Mouse (Mus musculus): ENCODE data around the gene Cacna1i.

The Cacna1i gene

GRCm38 (mm10) chr15:80401387-80401898, 114.4 kb downstream of the Cacna1i start:
- DNase-seq (ENCODE audit: low read depth, low spot score), result peak; percentile 55

- DNase-seq (ENCODE audit: low read depth, low spot score), result no peak
Observed at GRCm38 (mm10) chr15:80401980-80402379, 114.9 kb downstream of the Cacna1i start.

- DNase-seq (ENCODE audit: low read depth, low spot score), result no peak
Observed at GRCm38 (mm10) chr15:80407873-80408272, 120.8 kb downstream of the Cacna1i start.

GRCm38 (mm10) chr15:80410661-80411060, 123.6 kb downstream of the Cacna1i start:
- no peak for DNase-seq (ENCODE audit: low read depth, low spot score)

GRCm38 (mm10) chr15:80413070-80413469, 126.0 kb downstream of the Cacna1i start:
- no peak for DNase-seq (ENCODE audit: low read depth, low spot score)

- peak; percentile 43 for DNase-seq (ENCODE audit: low read depth, low spot score)
Observed at GRCm38 (mm10) chr15:80413988-80414721, 127.1 kb downstream of the Cacna1i start.

- DNase-seq (ENCODE audit: low read depth, low spot score), result no peak
Observed at GRCm38 (mm10) chr15:80415132-80415531, 128.1 kb downstream of the Cacna1i start.

- DNase-seq (ENCODE audit: low read depth, low spot score), result no peak
Observed at GRCm38 (mm10) chr15:80417066-80417465, 130.0 kb downstream of the Cacna1i start.

- no peak for DNase-seq (ENCODE audit: low read depth, low spot score)
Observed at GRCm38 (mm10) chr15:80418146-80418545, 131.1 kb downstream of the Cacna1i start.

- DNase-seq (ENCODE audit: low read depth, low spot score), result no peak
Observed at GRCm38 (mm10) chr15:80430324-80430723, 143.3 kb downstream of the Cacna1i start.

GRCm38 (mm10) chr15:80436961-80437360, 149.9 kb downstream of the Cacna1i start:
- DNase-seq (ENCODE audit: low read depth, low spot score), result no peak

- DNase-seq (ENCODE audit: low read depth, low spot score), result no peak
Observed at GRCm38 (mm10) chr15:80437996-80438395, 151.0 kb downstream of the Cacna1i start.

GRCm38 (mm10) chr15:80438423-80438822, 151.4 kb downstream of the Cacna1i start:
- DNase-seq (ENCODE audit: low read depth, low spot score), result no peak

- DNase-seq (ENCODE audit: low read depth, low spot score), result no peak
Observed at GRCm38 (mm10) chr15:80440195-80440594, 153.2 kb downstream of the Cacna1i start.

GRCm38 (mm10) chr15:80445956-80446687, 159.1 kb downstream of the Cacna1i start:
- no peak for DNase-seq (ENCODE audit: low read depth, low spot score)
